Mouse (Mus musculus) midbrain, embryonic 14.5 days (tissue): ENCODE results near the gene Adrb1. TPM values are rescaled to one million over a fixed set of nuclear protein-coding genes. Genes with fewer than 3 reads are reported as not detected.
A peak's percentile ranks its signal among the peaks of the same experiment; 100 is the strongest.
"Not testable (repeated sequence)": the region's sequence is repeated elsewhere in the genome, so short reads cannot be mapped to it uniquely, and the experiment has no call there.

Source experiments
- ATAC-seq: fragments of 200-750 bp; cut with Nextera tagmentation; 2 replicates; pipeline ENCODE4 v1.8.0; 2017; ENCODE audit warnings: moderate number of reproducible peaks, moderate library complexity; ENCODE audit not compliant: low FRiP score, low TSS enrichment
- DNase-seq: peaks from one replicate; pipeline ENCODE4 v3.0.0-alpha.2; 2015
- H3K27ac ChIP-seq: fragments of 300-500 bp; sonication (generic); replicated peaks from 2 replicates; pipeline ENCODE4 v1.5.1; 2014; ENCODE audit warnings: mild to moderate bottlenecking, low read depth, low read length, moderate library complexity
- H3K27me3 ChIP-seq: fragments of 300-500 bp; sonication (generic); 2 replicates; pipeline ENCODE4 v1.6.1; 2014; ENCODE audit warnings: low read length, control low read depth, mixed read lengths; ENCODE audit not compliant: control insufficient read depth, insufficient read depth
- H3K36me3 ChIP-seq: fragments of 300-500 bp; sonication (generic); 2 replicates; pipeline ENCODE4 v1.6.1; 2014; ENCODE audit warnings: low read length, control low read depth; ENCODE audit not compliant: control insufficient read depth, insufficient read depth
- H3K4me1 ChIP-seq: fragments of 300-500 bp; sonication (generic); 2 replicates; pipeline ENCODE4 v1.6.1; 2014; ENCODE audit warnings: mild to moderate bottlenecking, antibody characterized with exemption, low read length, control low read depth; ENCODE audit not compliant: control insufficient read depth, insufficient read depth
- H3K4me2 ChIP-seq: fragments of 300-500 bp; sonication (generic); 2 replicates; pipeline ENCODE4 v1.6.1; 2014; ENCODE audit warnings: mild to moderate bottlenecking, low read length, moderate library complexity
- H3K4me3 ChIP-seq: fragments of 300-500 bp; sonication (generic); replicated peaks from 2 replicates; pipeline ENCODE4 v1.5.1; 2014; ENCODE audit warnings: low read depth, low read length
- H3K9ac ChIP-seq: fragments of 300-500 bp; sonication (generic); replicated peaks from 2 replicates; pipeline ENCODE4 v1.6.1; 2014; ENCODE audit warnings: mild to moderate bottlenecking, low read length, moderate library complexity
- H3K9me3 ChIP-seq: fragments of 300-500 bp; sonication (generic); 2 replicates; pipeline ENCODE4 v1.6.1; 2016; ENCODE audit warnings: low read length, control low read depth, mixed read lengths; ENCODE audit not compliant: control insufficient read depth
- WGBS: fragments of 180-500 bp; shearing (Covaris S2); extraction: QIAGEN DNeasy Blood & Tissue Kit; methylation state at CpG from one replicate; pipeline ENCODE4 v1.1.7; 2014; 5-methylcytosine and 5-hydroxymethylcytosine counted together
- polyA plus RNA-seq: library from polyadenylated mRNA; unstranded; fragments of >200 nt; fragmentation: Nextera tagmentation; extraction: Ambion mirVana; gene quantifications from 2 replicates; pipeline ENCODE4 v1.2.1, GENCODE M21; 2014

The Adrb1 gene
- polyA plus RNA-seq, 1 experiment from 2014 or later = 0.91 TPM

DNA sequence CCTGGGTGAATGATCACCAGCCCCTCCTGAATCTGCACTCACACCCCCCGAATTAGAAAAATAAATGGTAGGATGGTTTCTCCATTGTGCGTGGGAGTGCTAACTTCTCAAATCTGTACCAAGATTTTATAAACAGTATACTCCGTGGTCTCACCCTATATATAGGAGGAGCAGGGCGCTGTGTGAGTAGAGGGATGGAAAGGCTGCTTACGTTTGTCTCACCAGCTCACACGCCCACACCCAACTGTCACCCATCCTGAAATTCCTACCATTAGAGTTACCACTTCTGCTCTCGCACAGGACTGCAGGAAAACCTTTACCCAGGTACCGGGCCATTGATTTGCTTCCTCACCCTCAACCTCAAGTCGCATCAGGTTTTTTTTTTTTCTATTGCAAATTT lies 47.0 kb downstream of the Adrb1 start:
- Histone ChIP-seq H3K4me3 (no peak overlapping the region), H3K27ac (no peak overlapping the region), H3K4me1 (peaks cover 6% of the 10 kb centered on the region; the same call in 1 of the 2 replicates), H3K36me3 (no peaks in the 10 kb centered on the region), H3K9me3 (no peaks in the 10 kb centered on the region), H3K4me2 (no peak overlapping the region), H3K27me3 (no peaks in the 10 kb centered on the region), H3K9ac (no peak overlapping the region)
- DNase-seq (no peak), ATAC-seq (no peak)
- WGBS = 94% methylated on average over 9 of the region's 9 CpGs

DNA sequence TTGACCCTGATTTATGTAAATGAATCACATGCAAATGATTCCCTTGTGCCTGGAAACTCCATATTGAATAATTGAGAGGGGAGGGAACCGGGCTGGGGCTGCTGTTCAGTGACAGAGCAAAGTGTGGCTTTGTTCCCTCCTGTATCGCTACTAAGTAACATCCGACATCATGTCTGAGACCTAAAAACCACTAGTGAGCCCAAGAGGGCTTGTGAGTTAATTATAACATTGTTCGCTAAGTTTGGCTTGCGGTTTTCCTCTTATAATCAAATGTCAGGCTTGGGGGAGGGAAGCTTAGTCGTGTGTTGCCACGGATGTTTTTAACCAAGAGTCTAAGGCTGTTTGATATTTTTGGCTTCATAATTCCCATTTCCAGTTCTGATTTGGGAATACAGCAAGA lies 50.2 kb downstream of the Adrb1 start:
- Histone ChIP-seq H3K36me3 (no peaks in the 10 kb centered on the region), H3K4me2 (no peak overlapping the region), H3K4me1 (peaks cover 21% of the 10 kb centered on the region), H3K27me3 (peaks cover 26% of the 10 kb centered on the region), H3K27ac (no peak overlapping the region), H3K9ac (no peak overlapping the region), H3K9me3 (no peaks in the 10 kb centered on the region), H3K4me3 (no peak overlapping the region)
- 77% methylated on average over 7 of the region's 7 CpGs for WGBS
- DNase-seq = no peak
- no peak for ATAC-seq

DNA sequence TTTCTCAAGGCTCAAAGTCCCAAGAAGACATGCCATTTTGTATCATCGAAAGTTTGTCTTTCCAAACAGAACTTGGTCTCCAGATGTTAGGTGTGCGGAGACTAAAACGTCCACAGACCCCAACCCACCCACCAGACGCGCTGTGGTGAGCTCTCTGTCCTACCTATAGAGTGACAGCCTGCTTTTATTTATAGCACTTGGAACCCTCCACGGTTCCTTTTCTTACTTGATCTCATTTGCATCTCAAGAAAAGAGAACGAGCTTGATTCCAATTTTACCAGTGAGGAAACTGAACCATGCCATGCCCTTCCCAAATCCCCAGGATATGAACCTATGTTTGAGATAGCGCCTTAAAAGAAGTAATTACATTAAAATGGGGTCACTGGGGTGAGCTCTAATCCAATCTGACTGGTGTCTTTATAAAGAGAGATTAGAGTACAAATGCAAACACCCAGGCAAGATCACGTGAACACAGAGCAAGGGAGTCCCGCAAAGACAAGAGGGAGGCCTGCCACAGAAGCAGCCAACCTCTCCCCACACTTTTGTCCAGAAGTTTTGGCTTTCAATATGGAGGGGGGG lies 51.5 kb downstream of the Adrb1 start:
- H3K4me2 ChIP-seq = no peak overlapping the region
- H3K36me3 ChIP-seq = no peaks in the 10 kb centered on the region
- H3K4me3 ChIP-seq = no peak overlapping the region
- H3K9ac ChIP-seq = no peak overlapping the region
- ATAC-seq (no peak), DNase-seq (peak; percentile 33)
- no peak overlapping the region for H3K27ac ChIP-seq
- H3K4me1 ChIP-seq = peaks cover 21% of the 10 kb centered on the region
- peaks cover 31% of the 10 kb centered on the region for H3K27me3 ChIP-seq
- WGBS = 11% methylated on average over 10 of the region's 10 CpGs
- no peaks in the 10 kb centered on the region for H3K9me3 ChIP-seq

- ATAC-seq (no peak), DNase-seq (no peak)
- Histone ChIP-seq H3K36me3 (no peaks in the 10 kb centered on the region), H3K4me3 (no peak overlapping the region), H3K27me3 (peaks cover 31% of the 10 kb centered on the region), H3K9ac (no peak overlapping the region), H3K4me1 (peaks cover 21% of the 10 kb centered on the region), H3K4me2 (no peak overlapping the region), H3K27ac (no peak overlapping the region), H3K9me3 (no peaks in the 10 kb centered on the region)
- 75% methylated on average over 9 of the region's 9 CpGs for WGBS
Measured at GRCm38 (mm10) chr19:56774408-56774962, 52.5 kb downstream of the Adrb1 start.

GRCm38 (mm10) chr19:56774971-56775892 lies 53.2 kb downstream of the Adrb1 start:
- H3K9me3 ChIP-seq = no peaks in the 10 kb centered on the region
- WGBS = 37% methylated on average over 24 of the region's 24 CpGs
- H3K4me2 ChIP-seq = peak overlapping the region; percentile 51
- peak overlapping the region; percentile 42; the same call in 1 of the 2 replicates for H3K9ac ChIP-seq
- no peaks in the 10 kb centered on the region for H3K36me3 ChIP-seq
- no peak for DNase-seq
- peak overlapping the region; percentile 22 for H3K4me3 ChIP-seq
- H3K27ac ChIP-seq = no peak overlapping the region
- ATAC-seq = no peak
- peaks cover 21% of the 10 kb centered on the region for H3K4me1 ChIP-seq
- peaks cover 31% of the 10 kb centered on the region for H3K27me3 ChIP-seq

DNA sequence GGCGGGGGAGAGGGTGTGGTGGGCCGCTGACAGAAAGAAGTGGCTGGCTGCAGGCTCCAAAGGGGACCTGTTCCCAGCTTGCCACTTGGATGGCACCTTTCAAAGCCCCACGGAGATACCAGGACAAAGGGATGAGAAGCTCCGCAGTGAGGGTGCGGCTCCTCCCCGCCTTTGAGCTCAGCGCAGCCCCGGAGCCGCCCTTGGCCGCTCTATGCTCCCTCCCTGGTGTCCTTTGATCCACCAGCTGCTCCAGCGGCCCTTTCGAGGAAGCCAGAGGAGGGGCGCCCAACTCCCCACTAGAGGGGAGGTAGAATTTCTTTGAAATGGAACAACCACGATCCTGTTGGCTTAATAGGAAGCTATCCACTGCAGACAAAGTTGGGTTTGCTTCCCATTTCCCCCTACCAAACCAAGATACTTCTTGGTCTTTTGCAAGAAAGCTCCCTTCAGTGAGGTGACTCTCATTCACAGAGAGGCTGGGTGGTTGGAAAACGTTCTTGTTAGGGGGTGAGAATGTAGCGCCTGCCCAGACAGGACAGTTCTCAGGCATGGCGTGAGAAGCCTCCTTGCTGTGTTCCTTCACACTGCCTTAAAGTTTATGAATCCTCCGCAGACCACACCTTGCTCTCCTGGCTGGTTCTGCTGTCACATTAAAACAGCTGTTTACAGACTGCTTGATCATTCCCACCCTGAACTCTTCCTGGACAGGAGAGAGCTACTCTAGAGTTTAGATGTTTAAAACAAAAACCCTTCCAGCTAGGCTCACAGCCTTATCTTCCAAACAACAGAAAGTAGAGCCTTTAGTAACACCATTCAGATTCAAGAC lies 54.1 kb downstream of the Adrb1 start:
- Histone ChIP-seq H3K9me3 (no peaks in the 10 kb centered on the region), H3K27me3 (peaks cover 31% of the 10 kb centered on the region), H3K4me1 (peaks cover 21% of the 10 kb centered on the region), H3K36me3 (no peaks in the 10 kb centered on the region), H3K27ac (no peak overlapping the region), H3K4me2 (peak overlapping the region; percentile 51), H3K9ac (peak overlapping the region; percentile 42; the same call in 1 of the 2 replicates), H3K4me3 (peak overlapping the region; percentile 22)
- DNase-seq = peak; percentile 55
- WGBS = 6% methylated on average over 18 of the region's 18 CpGs
- no peak for ATAC-seq

DNA sequence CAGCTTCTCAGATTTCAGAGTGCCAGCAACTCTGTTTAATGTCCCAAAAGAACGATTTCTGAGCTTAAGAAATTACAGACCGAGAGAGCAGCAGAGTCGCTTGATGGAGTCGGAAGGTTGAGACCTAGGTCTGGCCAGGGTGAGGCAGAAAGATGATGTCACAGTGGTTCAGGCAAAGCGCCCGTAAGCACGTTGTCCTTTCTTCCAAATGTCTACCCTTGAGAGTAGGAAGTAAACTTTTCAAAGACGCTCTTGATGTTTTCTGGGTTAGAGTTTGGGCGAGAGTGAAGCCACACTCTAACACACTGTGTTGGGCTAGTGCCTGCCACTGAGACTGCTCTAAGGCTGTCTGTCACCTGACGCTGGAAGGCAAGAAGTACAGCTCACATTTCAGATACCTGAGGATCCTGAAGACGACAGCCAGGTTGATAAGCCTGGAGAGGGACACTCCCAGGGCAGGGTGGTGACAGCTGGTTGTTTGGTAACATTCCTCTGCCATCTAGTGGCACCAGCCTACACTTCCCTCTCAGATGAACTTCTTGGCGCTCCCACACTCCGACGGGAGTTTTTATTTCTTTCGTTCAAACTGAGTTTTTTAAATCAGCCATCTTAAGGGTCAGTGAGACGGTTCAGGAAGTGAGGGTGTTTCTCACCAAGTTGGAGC lies 54.9 kb downstream of the Adrb1 start:
- Histone ChIP-seq H3K9me3 (no peaks in the 10 kb centered on the region), H3K4me2 (no peak overlapping the region), H3K27ac (no peak overlapping the region), H3K9ac (no peak overlapping the region), H3K4me1 (peaks cover 21% of the 10 kb centered on the region), H3K27me3 (peaks cover 31% of the 10 kb centered on the region), H3K36me3 (no peaks in the 10 kb centered on the region), H3K4me3 (no peak overlapping the region)
- no peak for ATAC-seq
- WGBS = 51% methylated on average over 16 of the region's 16 CpGs
- DNase-seq = peak; percentile 80

DNA sequence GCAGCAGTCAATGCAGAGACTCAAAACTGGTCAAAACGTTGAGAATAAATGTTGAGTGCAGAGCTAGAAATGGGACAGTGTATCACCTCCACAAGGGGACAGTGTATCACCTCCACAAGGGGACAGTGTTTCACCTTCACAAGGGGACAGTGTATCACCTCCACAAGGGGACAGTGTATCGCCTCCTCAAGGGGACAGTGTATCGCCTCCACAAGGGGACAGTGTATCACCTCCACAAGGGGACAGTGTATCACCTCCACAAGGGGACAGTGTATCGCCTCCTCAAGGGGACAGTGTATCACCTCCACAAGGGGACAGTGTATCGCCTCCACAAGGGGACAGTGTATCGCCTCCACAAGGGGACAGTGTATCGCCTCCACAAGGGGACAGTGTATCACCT lies 56.5 kb downstream of the Adrb1 start:
- not testable (repeated sequence) for DNase-seq, H3K4me2 ChIP-seq, ATAC-seq, H3K27ac ChIP-seq, H3K9me3 ChIP-seq, H3K36me3 ChIP-seq, H3K4me3 ChIP-seq, H3K9ac ChIP-seq
- Histone ChIP-seq H3K4me1 (peaks cover 17% of the 10 kb centered on the region), H3K27me3 (peaks cover 31% of the 10 kb centered on the region)
- WGBS = 92% methylated on average over 7 of the region's 7 CpGs
